ENCODE assay signal across 8 mouse cellular contexts in the genomic region with DNA sequence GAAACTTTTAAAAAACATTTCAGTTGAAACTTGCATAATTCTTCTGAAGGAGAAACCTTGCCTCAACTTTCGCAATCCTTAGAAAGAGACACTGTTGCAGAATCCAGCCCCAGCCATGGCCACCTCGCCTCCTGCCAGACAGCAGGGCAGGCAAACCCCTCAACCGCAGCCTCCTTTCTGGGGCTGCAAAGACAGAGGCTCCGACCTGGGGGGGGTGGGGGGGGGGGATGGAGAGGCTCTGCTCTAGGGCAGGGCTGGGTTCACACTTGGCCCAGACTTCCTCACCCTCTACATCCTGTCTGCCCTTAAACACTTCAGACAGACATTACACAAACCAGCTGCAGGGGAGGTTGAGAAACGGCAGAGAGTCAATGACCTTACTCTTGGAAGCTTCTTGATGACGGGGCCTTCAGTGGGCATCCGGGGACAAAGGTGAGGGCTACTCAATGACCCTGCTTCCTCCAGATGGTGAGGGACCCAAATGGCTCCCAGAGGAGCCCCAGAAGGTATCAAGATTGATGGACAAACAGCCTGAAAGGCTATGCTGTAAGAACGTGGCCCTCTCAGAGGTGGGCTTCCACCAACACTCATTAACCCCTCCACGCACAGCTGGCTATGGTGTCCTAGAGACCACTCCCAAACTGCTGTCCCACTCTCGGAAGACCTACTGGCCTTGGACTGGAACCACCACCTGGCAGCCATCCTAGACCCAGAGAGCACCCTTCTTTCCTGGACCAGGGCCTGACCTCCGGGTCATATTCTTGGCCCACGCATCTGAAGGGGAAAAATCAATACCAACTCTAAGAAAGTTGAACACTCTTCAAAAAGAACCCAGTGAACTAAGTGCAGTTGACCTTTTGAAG. TPM values are rescaled to one million over a fixed set of nuclear protein-coding genes. Genes with fewer than 3 reads are reported as not detected.
A peak's percentile ranks its signal among the peaks of the same experiment; 100 is the strongest.
DNase-seq lines count a peak whose midpoint lies in the region; ATAC-seq and TF ChIP-seq lines count a peak whose summit lies in the region.

No protein-coding gene starts in this region.

- no peak for ATAC-seq in heart, embryonic 12.5 days (ENCODE audit: insufficient number of reproducible peaks, low FRiP score)

- DNase-seq in 416B (ENCODE audit: low read depth), result peak; percentile 94
- DNase-seq in kidney, postnatal 10 days, result peak; percentile 47
- DNase-seq in thymus, postnatal 10 days (ENCODE audit: low spot score in 2 of 2), result peak; percentile 34 to 41
- no peak for DNase-seq in ovary, postnatal 14 days (ENCODE audit: low spot score)
- DNase-seq in ovary, postnatal 10 days (ENCODE audit: low spot score), result no peak

- H3K36me3 ChIP-seq in E14TG2a.4 (ENCODE audit: insufficient read depth, low read length), result peaks cover 85% of the 10 kb centered on the region
- no peaks in the 10 kb centered on the region for H3K36me3 ChIP-seq in heart, embryonic 12.5 days
- H3K36me3 ChIP-seq in megakaryocyte, embryonic 14.5 days (replicated peaks; ENCODE audit: low read length), result peaks cover 71% of the 10 kb centered on the region

- peak overlapping the region; percentile 39; the same call in 1 of the 2 replicates for H3K9ac ChIP-seq in heart, embryonic 12.5 days

- no peak overlapping the region for H3K27ac ChIP-seq in heart, embryonic 12.5 days (ENCODE audit: poor library complexity, severe bottlenecking)

- 42% methylated on average over 12 of the region's 12 CpGs for WGBS in heart, embryonic 12.5 days

- no peak for TF ChIP-seq CTCF in E14TG2a.4 (conservative IDR thresholded peaks at IDR 0.05; ENCODE audit: low read length)

- H3K4me2 ChIP-seq in heart, embryonic 12.5 days, result peak overlapping the region; percentile 97

- H3K9me3 ChIP-seq in E14TG2a.4 (ENCODE audit: low read length), result no peaks in the 10 kb centered on the region
- H3K9me3 ChIP-seq in heart, embryonic 12.5 days (replicated peaks), result no peaks in the 10 kb centered on the region
- H3K9me3 ChIP-seq in megakaryocyte, embryonic 14.5 days, result no peaks in the 10 kb centered on the region

- peaks cover 15% of the 10 kb centered on the region for H3K27me3 ChIP-seq in E14TG2a.4 (ENCODE audit: insufficient read depth, low read length)
- no peaks in the 10 kb centered on the region for H3K27me3 ChIP-seq in heart, embryonic 12.5 days (replicated peaks)
- no peaks in the 10 kb centered on the region for H3K27me3 ChIP-seq in megakaryocyte, embryonic 14.5 days (replicated peaks)

- H3K4me1 ChIP-seq in E14TG2a.4 (replicated peaks; ENCODE audit: low read depth, low read length), result peaks cover 90% of the 10 kb centered on the region
- H3K4me1 ChIP-seq in heart, embryonic 12.5 days (replicated peaks), result peaks cover 82% of the 10 kb centered on the region
- peaks cover 90% of the 10 kb centered on the region for H3K4me1 ChIP-seq in megakaryocyte, embryonic 14.5 days

- peak overlapping the region; percentile 84; the same call in 1 of the 2 replicates for H3K4me3 ChIP-seq in E14TG2a.4 (replicated peaks; ENCODE audit: low read length)
- peak overlapping the region; percentile 11; the same call in 1 of the 2 replicates for H3K4me3 ChIP-seq in heart, embryonic 12.5 days
- peak overlapping the region; percentile 83 for H3K4me3 ChIP-seq in megakaryocyte, embryonic 14.5 days (replicated peaks)

RNA-seq across cellular contexts. Expression of gene Ski, which starts 4.9 kb away (rescaled TPM):
- polyA plus RNA-seq in heart, embryonic 12.5 days (2016; fragmentation: Nextera tagmentation; extraction: Ambion mirVana), result 11.9 and 14.0 TPM in 2 replicates
- polyA plus RNA-seq in megakaryocyte, embryonic 14.5 days (2012; ENCODE audit: insufficient read depth, low replicate concordance), result 31.5 and 38.7 TPM in 2 replicates

RNA-seq across cellular contexts. Expression of gene Faap20, which starts 32.1 kb away (rescaled TPM):
- 61.0 and 65.1 TPM in 2 replicates for polyA plus RNA-seq in heart, embryonic 12.5 days (2016; fragmentation: Nextera tagmentation; extraction: Ambion mirVana)
- 51.4 and 87.5 TPM in 2 replicates for polyA plus RNA-seq in megakaryocyte, embryonic 14.5 days (2012; ENCODE audit: insufficient read depth, low replicate concordance)

Comparison
In these comparisons a context has a peak if more than half of its experiments do, and no peak if none do; other contexts are left out.
1. DNase-seq: peak in 416B (single experiment), kidney, postnatal 10 days (single experiment) and thymus, postnatal 10 days (2 of 2); none in ovary, postnatal 14 days (single experiment) and ovary, postnatal 10 days (single experiment).
2. H3K4me3 ChIP-seq: peak in every context shown above with its lines; median percentile 84 in E14TG2a.4; 83 in megakaryocyte, embryonic 14.5 days; 11 in heart, embryonic 12.5 days.